Mouse (Mus musculus): ENCODE measurements around the gene Polr3c. TPM values are rescaled to one million over a fixed set of nuclear protein-coding genes. Genes with fewer than 3 reads are reported as not detected.

The Polr3c gene
- polyA plus RNA-seq, 2 experiments, result 26.3 to 40.5 TPM

GRCm38 (mm10) chr3:96678456-96678855 is 49.0 kb downstream of the Polr3c start:
- Histone ChIP-seq H3K4me2 (replicated peaks; ENCODE audit: low read depth, low read length, severe bottlenecking) (no peak overlapping the region), H3K9me3 (ENCODE audit: control insufficient read depth, low read length) (no peaks in the 10 kb centered on the region), H3K4me3 (replicated peaks; ENCODE audit: low read length) (no peak overlapping the region), H3K9ac (ENCODE audit: low read depth, low read length, severe bottlenecking) (no peak overlapping the region), H3K36me3 (ENCODE audit: control insufficient read depth, insufficient read depth, low read length) (no peaks in the 10 kb centered on the region), H3K4me1 (ENCODE audit: control insufficient read depth, insufficient read depth, low read length) (peaks cover 6% of the 10 kb centered on the region; the same call in 1 of the 2 replicates), H3K27me3 (ENCODE audit: control insufficient read depth, insufficient read depth, low read length) (no peaks in the 10 kb centered on the region), H3K27ac (replicated peaks; ENCODE audit: low read depth, low read length) (no peak overlapping the region)
- 72% methylated on average over 7 of the region's 7 CpGs for WGBS
- ATAC-seq (ENCODE audit: low FRiP score, low read depth) (no peak), DNase-seq (ENCODE audit: low spot score) (no peak)
- TF ChIP-seq POLR2A (IDR thresholded peaks at IDR 0.05; ENCODE audit: borderline replicate concordance, extremely low read depth, insufficient read depth, insufficient read length), result no peak

- no peaks in the 10 kb centered on the region for H3K9me3 ChIP-seq (ENCODE audit: control insufficient read depth, low read length)
- H3K4me1 ChIP-seq (ENCODE audit: control insufficient read depth, insufficient read depth, low read length), result peaks cover 6% of the 10 kb centered on the region; the same call in 1 of the 2 replicates
- no peak overlapping the region for H3K9ac ChIP-seq (ENCODE audit: low read depth, low read length, severe bottlenecking)
- ATAC-seq (ENCODE audit: low FRiP score, low read depth) (no peak), DNase-seq (ENCODE audit: low spot score) (no peak)
- WGBS, result 43% methylated on average over 3 of the region's 3 CpGs
- H3K36me3 ChIP-seq (ENCODE audit: control insufficient read depth, insufficient read depth, low read length), result no peaks in the 10 kb centered on the region
- no peak for TF ChIP-seq POLR2A (IDR thresholded peaks at IDR 0.05; ENCODE audit: borderline replicate concordance, extremely low read depth, insufficient read depth, insufficient read length)
- no peak overlapping the region for H3K4me2 ChIP-seq (replicated peaks; ENCODE audit: low read depth, low read length, severe bottlenecking)
- no peak overlapping the region for H3K4me3 ChIP-seq (replicated peaks; ENCODE audit: low read length)
- H3K27ac ChIP-seq (replicated peaks; ENCODE audit: low read depth, low read length), result no peak overlapping the region
- H3K27me3 ChIP-seq (ENCODE audit: control insufficient read depth, insufficient read depth, low read length), result no peaks in the 10 kb centered on the region
These were observed 51.7 kb downstream of the Polr3c start for GRCm38 (mm10) chr3:96675690-96676089.

GRCm38 (mm10) chr3:96675171-96675570 is 52.3 kb downstream of the Polr3c start:
- Histone ChIP-seq H3K36me3 (ENCODE audit: control insufficient read depth, insufficient read depth, low read length) (no peaks in the 10 kb centered on the region), H3K4me2 (replicated peaks; ENCODE audit: low read depth, low read length, severe bottlenecking) (no peak overlapping the region), H3K27me3 (ENCODE audit: control insufficient read depth, insufficient read depth, low read length) (no peaks in the 10 kb centered on the region), H3K9ac (ENCODE audit: low read depth, low read length, severe bottlenecking) (no peak overlapping the region), H3K9me3 (ENCODE audit: control insufficient read depth, low read length) (no peaks in the 10 kb centered on the region), H3K4me1 (ENCODE audit: control insufficient read depth, insufficient read depth, low read length) (peaks cover 10% of the 10 kb centered on the region; the same call in 1 of the 2 replicates), H3K27ac (replicated peaks; ENCODE audit: low read depth, low read length) (no peak overlapping the region), H3K4me3 (replicated peaks; ENCODE audit: low read length) (no peak overlapping the region)
- TF ChIP-seq POLR2A (IDR thresholded peaks at IDR 0.05; ENCODE audit: borderline replicate concordance, extremely low read depth, insufficient read depth, insufficient read length), result no peak
- DNase-seq (ENCODE audit: low spot score) (no peak), ATAC-seq (ENCODE audit: low FRiP score, low read depth) (no peak)
- 50% methylated on average over 3 of the region's 3 CpGs for WGBS

- Histone ChIP-seq H3K4me1 (ENCODE audit: control insufficient read depth, insufficient read depth, low read length) (peaks cover 13% of the 10 kb centered on the region), H3K4me2 (replicated peaks; ENCODE audit: low read depth, low read length, severe bottlenecking) (peak overlapping the region; percentile 30; the same call in 1 of the 2 replicates), H3K9ac (ENCODE audit: low read depth, low read length, severe bottlenecking) (no peak overlapping the region), H3K4me3 (replicated peaks; ENCODE audit: low read length) (no peak overlapping the region), H3K27ac (replicated peaks; ENCODE audit: low read depth, low read length) (peak overlapping the region; percentile 56; the same call in 1 of the 2 replicates), H3K9me3 (ENCODE audit: control insufficient read depth, low read length) (no peaks in the 10 kb centered on the region), H3K27me3 (ENCODE audit: control insufficient read depth, insufficient read depth, low read length) (no peaks in the 10 kb centered on the region), H3K36me3 (ENCODE audit: control insufficient read depth, insufficient read depth, low read length) (no peaks in the 10 kb centered on the region)
- no peak for TF ChIP-seq POLR2A (IDR thresholded peaks at IDR 0.05; ENCODE audit: borderline replicate concordance, extremely low read depth, insufficient read depth, insufficient read length)
- ATAC-seq (ENCODE audit: low FRiP score, low read depth) (peak; percentile 54; the same call in 1 of the 2 replicates), DNase-seq (ENCODE audit: low spot score) (peak; percentile 46)
- WGBS, result 12% methylated on average over 8 of the region's 8 CpGs
These were observed 53.0 kb downstream of the Polr3c start for GRCm38 (mm10) chr3:96674442-96674841.

- H3K27me3 ChIP-seq (ENCODE audit: control insufficient read depth, insufficient read depth, low read length), result no peaks in the 10 kb centered on the region
- H3K27ac ChIP-seq (replicated peaks; ENCODE audit: low read depth, low read length), result no peak overlapping the region
- TF ChIP-seq POLR2A (IDR thresholded peaks at IDR 0.05; ENCODE audit: borderline replicate concordance, extremely low read depth, insufficient read depth, insufficient read length), result no peak
- no peak for ATAC-seq (ENCODE audit: low FRiP score, low read depth)
- no peaks in the 10 kb centered on the region for H3K36me3 ChIP-seq (ENCODE audit: control insufficient read depth, insufficient read depth, low read length)
- H3K4me2 ChIP-seq (replicated peaks; ENCODE audit: low read depth, low read length, severe bottlenecking), result no peak overlapping the region
- 73% methylated on average over 4 of the region's 4 CpGs for WGBS
- no peak for DNase-seq (ENCODE audit: low spot score)
- no peaks in the 10 kb centered on the region for H3K9me3 ChIP-seq (ENCODE audit: control insufficient read depth, low read length)
- H3K4me3 ChIP-seq (replicated peaks; ENCODE audit: low read length), result no peak overlapping the region
- H3K9ac ChIP-seq (ENCODE audit: low read depth, low read length, severe bottlenecking), result no peak overlapping the region
- H3K4me1 ChIP-seq (ENCODE audit: control insufficient read depth, insufficient read depth, low read length), result peaks cover 14% of the 10 kb centered on the region
These were observed 53.9 kb downstream of the Polr3c start for GRCm38 (mm10) chr3:96673514-96673913.

- WGBS, result 92% methylated on average over 5 of the region's 5 CpGs
- Histone ChIP-seq H3K4me3 (replicated peaks; ENCODE audit: low read length) (no peak overlapping the region), H3K27me3 (ENCODE audit: control insufficient read depth, insufficient read depth, low read length) (no peaks in the 10 kb centered on the region), H3K27ac (replicated peaks; ENCODE audit: low read depth, low read length) (no peak overlapping the region), H3K9me3 (ENCODE audit: control insufficient read depth, low read length) (no peaks in the 10 kb centered on the region), H3K9ac (ENCODE audit: low read depth, low read length, severe bottlenecking) (no peak overlapping the region), H3K4me2 (replicated peaks; ENCODE audit: low read depth, low read length, severe bottlenecking) (no peak overlapping the region), H3K36me3 (ENCODE audit: control insufficient read depth, insufficient read depth, low read length) (no peaks in the 10 kb centered on the region), H3K4me1 (ENCODE audit: control insufficient read depth, insufficient read depth, low read length) (peaks cover 14% of the 10 kb centered on the region)
- ATAC-seq (ENCODE audit: low FRiP score, low read depth) (no peak), DNase-seq (ENCODE audit: low spot score) (no peak)
- TF ChIP-seq POLR2A (IDR thresholded peaks at IDR 0.05; ENCODE audit: borderline replicate concordance, extremely low read depth, insufficient read depth, insufficient read length), result no peak
These were observed 55.9 kb downstream of the Polr3c start for GRCm38 (mm10) chr3:96671519-96671918.
